ENCODE assay signal across 26 mouse cellular contexts in the genomic region with DNA sequence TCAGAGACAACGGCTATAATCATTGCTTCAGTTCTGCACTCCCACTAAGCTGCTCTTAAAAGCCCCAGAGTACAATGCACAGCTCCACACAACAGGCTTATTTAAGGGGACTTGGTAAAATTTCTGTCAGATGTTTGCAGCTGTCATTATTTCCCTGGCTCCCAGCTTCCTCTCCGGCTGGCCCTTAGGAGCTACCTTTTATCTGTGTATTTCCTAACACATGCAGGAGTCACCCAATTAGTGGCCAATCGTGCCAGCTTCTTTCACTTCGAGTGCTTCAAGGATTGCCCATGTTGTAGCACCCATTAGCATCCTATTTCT. TPM values are rescaled to one million over a fixed set of nuclear protein-coding genes. Genes with fewer than 3 reads are reported as not detected.
DNase-seq lines count a peak whose midpoint lies in the region; ATAC-seq and TF ChIP-seq lines count a peak whose summit lies in the region.
"Had no signal": no experiment of that assay in that cellular context is flagged by ENCODE, and none has a peak within 500 bp of the region (broad histone marks: within the 10 kb centered on the region; RNA-seq: fewer than 3 reads in every experiment).

No protein-coding gene starts in this region.

- H3K27me3 ChIP-seq in lung, embryonic 14.5 days (ENCODE audit: insufficient read depth, low read length) = no peaks in the 10 kb centered on the region
- no peaks in the 10 kb centered on the region for H3K27me3 ChIP-seq in stomach, embryonic 14.5 days (ENCODE audit: control insufficient read depth, insufficient read depth, low read length)
- no peaks in the 10 kb centered on the region for H3K27me3 ChIP-seq in stomach, postnatal 0 days (ENCODE audit: control insufficient read depth, insufficient read depth, low read length)
- no peaks in the 10 kb centered on the region for H3K27me3 ChIP-seq in stomach, embryonic 16.5 days (ENCODE audit: control insufficient read depth, insufficient read depth, low read length)
- H3K27me3 ChIP-seq in hindbrain, embryonic 11.5 days (ENCODE audit: control insufficient read depth, insufficient read depth, low read length) = no peaks in the 10 kb centered on the region
- H3K27me3 ChIP-seq: forebrain, embryonic 15.5 days; Patski had no signal

- H3K4me2 ChIP-seq in lung, embryonic 14.5 days = no peak overlapping the region
- H3K4me2 ChIP-seq in stomach, embryonic 14.5 days (replicated peaks; ENCODE audit: low read depth, low read length) = no peak overlapping the region
- no peak overlapping the region for H3K4me2 ChIP-seq in stomach, postnatal 0 days (replicated peaks; ENCODE audit: low read depth)
- no peak overlapping the region for H3K4me2 ChIP-seq in stomach, embryonic 16.5 days (ENCODE audit: low read depth, low read length)
- H3K4me2 ChIP-seq in hindbrain, embryonic 11.5 days (replicated peaks; ENCODE audit: low read depth, low read length) = no peak overlapping the region
- H3K4me2 ChIP-seq: forebrain, embryonic 15.5 days; hindbrain, embryonic 13.5 days had no signal

- H3K4me1 ChIP-seq in lung, embryonic 14.5 days (ENCODE audit: insufficient read depth) = no peaks in the 10 kb centered on the region
- no peaks in the 10 kb centered on the region for H3K4me1 ChIP-seq in lung, adult 2 months (ENCODE audit: control insufficient read depth, insufficient read depth, low read length)
- peaks cover 13% of the 10 kb centered on the region; the same call in 1 of the 2 replicates for H3K4me1 ChIP-seq in stomach, embryonic 14.5 days (ENCODE audit: control insufficient read depth, insufficient read depth, low read length)
- H3K4me1 ChIP-seq in stomach, postnatal 0 days (replicated peaks; ENCODE audit: control insufficient read depth, insufficient read depth) = no peaks in the 10 kb centered on the region
- peaks cover 9% of the 10 kb centered on the region for H3K4me1 ChIP-seq in stomach, embryonic 16.5 days (ENCODE audit: control insufficient read depth, insufficient read depth, low read length)
- H3K4me1 ChIP-seq in hindbrain, embryonic 11.5 days (replicated peaks; ENCODE audit: control insufficient read depth, insufficient read depth, low read length) = no peaks in the 10 kb centered on the region
- H3K4me1 ChIP-seq: forebrain, embryonic 15.5 days had no signal

- no peak for TF ChIP-seq CTCF in lung, embryonic 14.5 days (IDR thresholded peaks at IDR 0.05; ENCODE audit: low read depth)
- TF ChIP-seq CTCF in lung, adult 2 months (IDR thresholded peaks at IDR 0.05; ENCODE audit: insufficient read depth, low read length) = no peak
- TF ChIP-seq CTCF in stomach, postnatal 0 days (IDR thresholded peaks at IDR 0.05; ENCODE audit: low read depth) = no peak

- no peak overlapping the region for H3K27ac ChIP-seq in lung, embryonic 14.5 days (ENCODE audit: low read depth)
- peak overlapping the region; percentile 3; the same call in 1 of the 2 replicates for H3K27ac ChIP-seq in stomach, embryonic 14.5 days (ENCODE audit: low read length)
- no peak overlapping the region for H3K27ac ChIP-seq in stomach, postnatal 0 days (replicated peaks)
- H3K27ac ChIP-seq in stomach, embryonic 16.5 days (ENCODE audit: low read length) = 0 out of 2 replicates have a peak overlapping the region, but pooled peaks have one; percentile 5
- no peak overlapping the region for H3K27ac ChIP-seq in hindbrain, embryonic 11.5 days (ENCODE audit: low read depth, low read length)
- H3K27ac ChIP-seq: forebrain, embryonic 15.5 days; heart, embryonic 10.5 days; hindbrain, embryonic 13.5 days; hindbrain, postnatal 0 days had no signal

- no peaks in the 10 kb centered on the region for H3K9me3 ChIP-seq in lung, embryonic 14.5 days (ENCODE audit: low read depth, low read length)
- no peaks in the 10 kb centered on the region for H3K9me3 ChIP-seq in stomach, embryonic 14.5 days (ENCODE audit: control insufficient read depth, low read depth, low read length)
- H3K9me3 ChIP-seq in stomach, postnatal 0 days (ENCODE audit: control insufficient read depth, low read length) = no peaks in the 10 kb centered on the region
- H3K9me3 ChIP-seq in stomach, embryonic 16.5 days (replicated peaks; ENCODE audit: control insufficient read depth, low read length) = no peaks in the 10 kb centered on the region
- no peaks in the 10 kb centered on the region for H3K9me3 ChIP-seq in hindbrain, embryonic 11.5 days (ENCODE audit: control insufficient read depth, low read length)
- H3K9me3 ChIP-seq: forebrain, embryonic 15.5 days; heart, embryonic 10.5 days had no signal

- no peaks in the 10 kb centered on the region for H3K36me3 ChIP-seq in lung, embryonic 14.5 days (ENCODE audit: insufficient read depth)
- no peaks in the 10 kb centered on the region for H3K36me3 ChIP-seq in stomach, embryonic 14.5 days (ENCODE audit: control insufficient read depth, insufficient read depth, low read length)
- no peaks in the 10 kb centered on the region for H3K36me3 ChIP-seq in stomach, postnatal 0 days (ENCODE audit: control insufficient read depth, insufficient read depth, low read length)
- H3K36me3 ChIP-seq in stomach, embryonic 16.5 days (ENCODE audit: control insufficient read depth, insufficient read depth, low read length) = no peaks in the 10 kb centered on the region
- H3K36me3 ChIP-seq in hindbrain, embryonic 11.5 days (ENCODE audit: control insufficient read depth, insufficient read depth, low read length) = no peaks in the 10 kb centered on the region
- H3K36me3 ChIP-seq: forebrain, embryonic 15.5 days; heart, embryonic 10.5 days; hindbrain, embryonic 13.5 days had no signal

- no peak for TF ChIP-seq EP300 in stomach, postnatal 0 days (optimal IDR thresholded peaks at IDR 0.05)

- WGBS in lung, embryonic 14.5 days = 37% methylated on average over 4 of the region's 4 CpGs
- WGBS in lung, adult 2 months = 52% methylated on average over 4 of the region's 4 CpGs
- WGBS in stomach, embryonic 14.5 days = 44% methylated on average over 4 of the region's 4 CpGs
- WGBS in stomach, postnatal 0 days = 30% methylated on average over 4 of the region's 4 CpGs
- WGBS in stomach, embryonic 16.5 days = 36% methylated on average over 4 of the region's 4 CpGs
- 81% methylated on average over 4 of the region's 4 CpGs for WGBS in hindbrain, embryonic 11.5 days

- no peak overlapping the region for H3K9ac ChIP-seq in lung, embryonic 14.5 days
- no peak overlapping the region for H3K9ac ChIP-seq in stomach, embryonic 14.5 days (replicated peaks; ENCODE audit: low read depth, low read length)
- H3K9ac ChIP-seq in stomach, postnatal 0 days (ENCODE audit: low read length) = no peak overlapping the region
- no peak overlapping the region for H3K9ac ChIP-seq in stomach, embryonic 16.5 days (ENCODE audit: low read length)
- no peak overlapping the region for H3K9ac ChIP-seq in hindbrain, embryonic 11.5 days (ENCODE audit: low read depth, low read length)
- H3K9ac ChIP-seq: forebrain, embryonic 15.5 days; hindbrain, embryonic 13.5 days had no signal

- no peak for ATAC-seq in lung, embryonic 14.5 days (ENCODE audit: insufficient read depth)
- ATAC-seq in stomach, embryonic 14.5 days (ENCODE audit: insufficient number of reproducible peaks, insufficient read depth, low FRiP score, low read depth) = peak; percentile 19; the same call in 1 of the 2 replicates
- ATAC-seq in stomach, postnatal 0 days (ENCODE audit: low FRiP score, low TSS enrichment) = no peak
- no peak for ATAC-seq in stomach, embryonic 16.5 days (ENCODE audit: insufficient read depth, low FRiP score)
- ATAC-seq in hindbrain, embryonic 11.5 days (ENCODE audit: low FRiP score) = no peak
- ATAC-seq: activated CD4-positive, CD25-positive, alpha-beta regulatory T cell, adult 4 months; forebrain, embryonic 15.5 days; hindbrain, postnatal 0 days; Patski had no signal

- peak; percentile 6 for DNase-seq in heart, adult 8-10 months (ENCODE audit: low spot score)
- no peak for DNase-seq in heart, postnatal 4 days
- DNase-seq in lung, embryonic 14.5 days = peak; percentile 50
- no peak for DNase-seq in lung, adult 2 months
- DNase-seq in stomach, postnatal 0 days (ENCODE audit: low spot score) = no peak
- DNase-seq in hindbrain, embryonic 11.5 days (ENCODE audit: low spot score) = no peak
- DNase-seq: adrenal gland, postnatal 14 days; cerebellum, adult 2 months; cerebellum, postnatal 10 days; gastrocnemius, postnatal 10 days; heart, postnatal 36 days had no signal

- no peak overlapping the region for H3K4me3 ChIP-seq in lung, embryonic 14.5 days (ENCODE audit: low read depth, low read length)
- H3K4me3 ChIP-seq in lung, adult 2 months (replicated peaks; ENCODE audit: extremely low read depth, low read depth, low read length) = no peak overlapping the region
- no peak overlapping the region for H3K4me3 ChIP-seq in stomach, embryonic 14.5 days (ENCODE audit: low read depth, low read length)
- H3K4me3 ChIP-seq in stomach, postnatal 0 days (ENCODE audit: low read depth, low read length) = no peak overlapping the region
- H3K4me3 ChIP-seq in stomach, embryonic 16.5 days (replicated peaks; ENCODE audit: low read length) = no peak overlapping the region
- H3K4me3 ChIP-seq in hindbrain, embryonic 11.5 days (ENCODE audit: low read depth, low read length) = no peak overlapping the region
- H3K4me3 ChIP-seq: forebrain, embryonic 15.5 days; heart, embryonic 10.5 days; hindbrain, embryonic 13.5 days had no signal

- TF ChIP-seq POLR2A in lung, adult 2 months (IDR thresholded peaks at IDR 0.05; ENCODE audit: borderline replicate concordance, extremely low read depth, low read depth, low read length) = no peak

RNA-seq across cellular contexts. Expression of gene Krt84, which starts 5.9 kb away (rescaled TPM):
- total RNA-seq in heart, adult 8-10 months (2022) = not detected
- total RNA-seq in heart, postnatal 4 days (2021) = not detected
- polyA plus RNA-seq in lung, embryonic 14.5 days (2014; fragmentation: Nextera tagmentation; extraction: Ambion mirVana) = not detected in 2 replicates
- polyA plus RNA-seq in lung, adult 2 months (2012; rRNA removed) = 0.13 TPM in 1 of 2 replicates, not detected in the other
- polyA plus RNA-seq in stomach, embryonic 14.5 days (2014; fragmentation: Nextera tagmentation; extraction: Ambion mirVana) = not detected in 2 replicates
- 0.10 and 0.15 TPM in 2 replicates for polyA plus RNA-seq in stomach, postnatal 0 days (2015; fragmentation: Nextera tagmentation; extraction: Ambion mirVana)
- polyA plus RNA-seq in stomach, embryonic 16.5 days (2015; fragmentation: Nextera tagmentation; extraction: Ambion mirVana) = 0.09 TPM in 1 of 2 replicates, not detected in the other
- polyA plus RNA-seq in hindbrain, embryonic 11.5 days (2014; fragmentation: Nextera tagmentation; extraction: Ambion mirVana) = not detected in 2 replicates
- total RNA-seq: adrenal gland, adult 18-20 months; adrenal gland, postnatal 14 days; CH12.LX; gastrocnemius, postnatal 10 days; granulocyte monocyte progenitor cell, adult 5-6 weeks; heart, postnatal 36 days; hindbrain, postnatal 0 days had no signal
- polyA plus RNA-seq: activated CD4-positive, CD25-positive, alpha-beta regulatory T cell, adult 4 months; cerebellum, adult 2 months; embryonic facial prominence, embryonic 11.5 days; forebrain, embryonic 11.5 days; forebrain, embryonic 15.5 days; heart, embryonic 10.5 days; heart, embryonic 16.5 days; hindbrain, postnatal 0 days; intestine, embryonic 14.5 days; Patski had no signal

RNA-seq across cellular contexts. Expression of gene Krt82, which starts 11.9 kb away (rescaled TPM):
- not detected for total RNA-seq in heart, adult 8-10 months (2022)
- not detected for total RNA-seq in heart, postnatal 4 days (2021)
- not detected in 2 replicates for polyA plus RNA-seq in lung, embryonic 14.5 days (2014; fragmentation: Nextera tagmentation; extraction: Ambion mirVana)
- not detected in 2 replicates for polyA plus RNA-seq in lung, adult 2 months (2012; rRNA removed)
- polyA plus RNA-seq in stomach, embryonic 14.5 days (2014; fragmentation: Nextera tagmentation; extraction: Ambion mirVana) = not detected in 2 replicates
- 0.06 TPM in 1 of 2 replicates, not detected in the other for polyA plus RNA-seq in stomach, postnatal 0 days (2015; fragmentation: Nextera tagmentation; extraction: Ambion mirVana)
- not detected in 2 replicates for polyA plus RNA-seq in stomach, embryonic 16.5 days (2015; fragmentation: Nextera tagmentation; extraction: Ambion mirVana)
- not detected in 2 replicates for polyA plus RNA-seq in hindbrain, embryonic 11.5 days (2014; fragmentation: Nextera tagmentation; extraction: Ambion mirVana)
- total RNA-seq: adrenal gland, adult 18-20 months; adrenal gland, postnatal 14 days; CH12.LX; gastrocnemius, postnatal 10 days; granulocyte monocyte progenitor cell, adult 5-6 weeks; heart, postnatal 36 days; hindbrain, postnatal 0 days had no signal
- polyA plus RNA-seq: activated CD4-positive, CD25-positive, alpha-beta regulatory T cell, adult 4 months; cerebellum, adult 2 months; embryonic facial prominence, embryonic 11.5 days; forebrain, embryonic 11.5 days; forebrain, embryonic 15.5 days; heart, embryonic 10.5 days; heart, embryonic 16.5 days; hindbrain, embryonic 13.5 days; hindbrain, postnatal 0 days; intestine, embryonic 14.5 days; Patski had no signal

RNA-seq across cellular contexts. Expression of gene Gm49425, which starts 21.5 kb away (rescaled TPM):
- total RNA-seq in heart, adult 8-10 months (2022) = not detected
- not detected for total RNA-seq in heart, postnatal 4 days (2021)
- not detected in 2 replicates for polyA plus RNA-seq in lung, embryonic 14.5 days (2014; fragmentation: Nextera tagmentation; extraction: Ambion mirVana)
- polyA plus RNA-seq in lung, adult 2 months (2012; rRNA removed) = not detected in 2 replicates
- not detected in 2 replicates for polyA plus RNA-seq in stomach, embryonic 14.5 days (2014; fragmentation: Nextera tagmentation; extraction: Ambion mirVana)
- polyA plus RNA-seq in stomach, postnatal 0 days (2015; fragmentation: Nextera tagmentation; extraction: Ambion mirVana) = not detected in 2 replicates
- polyA plus RNA-seq in stomach, embryonic 16.5 days (2015; fragmentation: Nextera tagmentation; extraction: Ambion mirVana) = not detected in 2 replicates
- not detected in 2 replicates for polyA plus RNA-seq in hindbrain, embryonic 11.5 days (2014; fragmentation: Nextera tagmentation; extraction: Ambion mirVana)
- total RNA-seq: adrenal gland, adult 18-20 months; adrenal gland, postnatal 14 days; CH12.LX; gastrocnemius, postnatal 10 days; granulocyte monocyte progenitor cell, adult 5-6 weeks; heart, postnatal 36 days; hindbrain, postnatal 0 days had no signal
- polyA plus RNA-seq: activated CD4-positive, CD25-positive, alpha-beta regulatory T cell, adult 4 months; cerebellum, adult 2 months; embryonic facial prominence, embryonic 11.5 days; forebrain, embryonic 11.5 days; forebrain, embryonic 15.5 days; heart, embryonic 10.5 days; heart, embryonic 16.5 days; hindbrain, embryonic 13.5 days; hindbrain, postnatal 0 days; intestine, embryonic 14.5 days; Patski had no signal

RNA-seq across cellular contexts. Expression of gene Krt90, which starts 24.2 kb away (rescaled TPM):
- total RNA-seq in heart, adult 8-10 months (2022) = not detected
- under 1 TPM in 1 of 2 experiments, not detected in 1; 0.10 TPM for total RNA-seq in heart, postnatal 4 days (2021)
- 0.07 TPM in 1 of 2 replicates, not detected in the other for polyA plus RNA-seq in lung, embryonic 14.5 days (2014; fragmentation: Nextera tagmentation; extraction: Ambion mirVana)
- polyA plus RNA-seq in lung, adult 2 months (2012; rRNA removed) = 0.22 TPM in 1 of 2 replicates, not detected in the other
- 0.22 TPM in 1 of 2 replicates, not detected in the other for polyA plus RNA-seq in stomach, embryonic 14.5 days (2014; fragmentation: Nextera tagmentation; extraction: Ambion mirVana)
- polyA plus RNA-seq in stomach, postnatal 0 days (2015; fragmentation: Nextera tagmentation; extraction: Ambion mirVana) = 0.18 and 0.21 TPM in 2 replicates
- polyA plus RNA-seq in stomach, embryonic 16.5 days (2015; fragmentation: Nextera tagmentation; extraction: Ambion mirVana) = 0.13 and 0.17 TPM in 2 replicates
- 0.07 and 0.42 TPM in 2 replicates for polyA plus RNA-seq in hindbrain, embryonic 11.5 days (2014; fragmentation: Nextera tagmentation; extraction: Ambion mirVana)
- total RNA-seq: adrenal gland, adult 18-20 months; adrenal gland, postnatal 14 days; CH12.LX; gastrocnemius, postnatal 10 days; granulocyte monocyte progenitor cell, adult 5-6 weeks; heart, postnatal 36 days; hindbrain, postnatal 0 days had no signal
- polyA plus RNA-seq: activated CD4-positive, CD25-positive, alpha-beta regulatory T cell, adult 4 months; heart, embryonic 16.5 days; hindbrain, embryonic 13.5 days had no signal

RNA-seq across cellular contexts. Expression of gene Krt75, which starts 35.2 kb away (rescaled TPM):
- not detected for total RNA-seq in heart, adult 8-10 months (2022)
- not detected for total RNA-seq in heart, postnatal 4 days (2021)
- not detected in 2 replicates for polyA plus RNA-seq in lung, embryonic 14.5 days (2014; fragmentation: Nextera tagmentation; extraction: Ambion mirVana)
- 0.14 TPM in 1 of 2 replicates, not detected in the other for polyA plus RNA-seq in lung, adult 2 months (2012; rRNA removed)
- 0.45 and 0.52 TPM in 2 replicates for polyA plus RNA-seq in stomach, embryonic 14.5 days (2014; fragmentation: Nextera tagmentation; extraction: Ambion mirVana)
- 0.57 and 0.94 TPM in 2 replicates for polyA plus RNA-seq in stomach, postnatal 0 days (2015; fragmentation: Nextera tagmentation; extraction: Ambion mirVana)
- polyA plus RNA-seq in stomach, embryonic 16.5 days (2015; fragmentation: Nextera tagmentation; extraction: Ambion mirVana) = 0.26 and 0.40 TPM in 2 replicates
- polyA plus RNA-seq in hindbrain, embryonic 11.5 days (2014; fragmentation: Nextera tagmentation; extraction: Ambion mirVana) = 0.04 and 0.05 TPM in 2 replicates
- total RNA-seq: adrenal gland, adult 18-20 months; adrenal gland, postnatal 14 days; CH12.LX; gastrocnemius, postnatal 10 days; granulocyte monocyte progenitor cell, adult 5-6 weeks; heart, postnatal 36 days had no signal
- polyA plus RNA-seq: cerebellum, adult 2 months; forebrain, embryonic 11.5 days; forebrain, embryonic 15.5 days; intestine, embryonic 14.5 days; Patski had no signal

Comparison
In these comparisons a context has a peak if more than half of its experiments do, and no peak if none do; other contexts are left out.
1. DNase-seq: peak in heart, adult 8-10 months (single experiment) and lung, embryonic 14.5 days (single experiment); none in heart, postnatal 4 days (single experiment), lung, adult 2 months (single experiment), stomach, postnatal 0 days (single experiment) and hindbrain, embryonic 11.5 days (single experiment).
2. H3K27ac ChIP-seq: peak in stomach, embryonic 14.5 days (single experiment) and stomach, embryonic 16.5 days (single experiment); none in lung, embryonic 14.5 days (single experiment), stomach, postnatal 0 days (single experiment) and hindbrain, embryonic 11.5 days (single experiment).